Mouse (Mus musculus) liver, embryonic 15.5 days (tissue): ENCODE results near the gene Esf1. TPM values are rescaled to one million over a fixed set of nuclear protein-coding genes. Genes with fewer than 3 reads are reported as not detected.
"Not testable (repeated sequence)": the region's sequence is repeated elsewhere in the genome, so short reads cannot be mapped to it uniquely, and the experiment has no call there.

Experiments
- ATAC-seq: fragments of 200-750 bp; cut with Nextera tagmentation; 2 replicates; pipeline ENCODE4 v1.8.0; 2017; ENCODE audit warnings: moderate number of reproducible peaks, mild to moderate bottlenecking, moderate library complexity; ENCODE audit not compliant: insufficient read depth
- H3K27ac ChIP-seq: fragments of 300-500 bp; sonication (generic); replicated peaks from 2 replicates; pipeline ENCODE4 v1.5.1; 2015; ENCODE audit warnings: mild to moderate bottlenecking, inconsistent platforms
- H3K27me3 ChIP-seq: fragments of 300-500 bp; sonication (generic); 2 replicates; pipeline ENCODE4 v1.6.1; 2015; ENCODE audit warnings: mild to moderate bottlenecking, inconsistent platforms
- H3K36me3 ChIP-seq: fragments of 300-500 bp; sonication (generic); replicated peaks from 2 replicates; pipeline ENCODE4 v1.6.1; 2015; ENCODE audit warnings: moderate library complexity, mild to moderate bottlenecking, inconsistent platforms
- H3K4me1 ChIP-seq: fragments of 300-500 bp; sonication (generic); replicated peaks from 2 replicates; pipeline ENCODE4 v1.6.1; 2015; ENCODE audit warnings: inconsistent platforms
- H3K4me2 ChIP-seq: fragments of 300-500 bp; sonication (generic); 2 replicates; pipeline ENCODE4 v1.6.1; 2015; ENCODE audit warnings: moderate library complexity, mild to moderate bottlenecking, inconsistent platforms
- H3K4me3 ChIP-seq: fragments of 300-500 bp; sonication (generic); replicated peaks from 2 replicates; pipeline ENCODE4 v1.5.1; 2015; ENCODE audit warnings: mild to moderate bottlenecking, inconsistent platforms
- H3K9ac ChIP-seq: fragments of 300-500 bp; sonication (generic); 2 replicates; pipeline ENCODE4 v1.6.1; 2015; ENCODE audit warnings: moderate library complexity, mild to moderate bottlenecking, inconsistent platforms
- H3K9me3 ChIP-seq: fragments of 300-500 bp; sonication (generic); replicated peaks from 2 replicates; pipeline ENCODE4 v1.6.1; 2016; ENCODE audit warnings: inconsistent platforms
- WGBS: fragments of 180-500 bp; shearing (Covaris S2); methylation state at CpG from one replicate; pipeline ENCODE4 v1.1.7; 2015; ENCODE audit warnings: mixed read lengths; ENCODE audit not compliant: insufficient replicate concordance; 5-methylcytosine and 5-hydroxymethylcytosine counted together
- polyA plus RNA-seq: library from polyadenylated mRNA; unstranded; fragments of >200 nt; fragmentation: Nextera tagmentation; extraction: Ambion mirVana; gene quantifications from 2 replicates; pipeline ENCODE4 v1.2.1, GENCODE M21; 2015

Esf1 gene
- polyA plus RNA-seq, 1 experiment from 2014 or later = 9.2 TPM

DNA sequence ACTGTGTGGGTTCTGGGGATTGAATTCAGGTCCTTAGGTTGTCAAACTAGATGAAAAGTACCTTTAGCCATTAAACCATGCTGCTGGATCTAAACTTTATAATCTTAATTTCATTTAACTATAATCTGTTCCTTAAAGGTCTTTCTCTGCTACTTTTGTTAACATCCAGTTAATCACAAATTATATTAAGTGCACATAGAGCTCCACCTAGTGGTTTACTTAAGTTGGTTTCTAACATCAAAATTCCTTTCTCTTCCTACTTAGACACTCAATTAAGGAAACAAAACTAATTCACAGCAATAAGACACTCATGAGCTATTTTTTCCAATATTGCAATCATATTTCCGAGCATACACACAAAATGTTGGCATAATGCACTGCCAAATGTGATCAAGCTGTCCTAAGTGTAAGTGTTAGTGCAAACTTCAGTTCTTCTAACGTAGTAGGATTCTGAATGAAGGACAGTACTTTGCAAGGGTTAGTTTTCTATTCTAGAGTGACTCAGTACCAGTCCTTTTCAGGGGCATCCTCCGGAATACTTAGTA is 11.1 kb downstream of the Esf1 start:
- no peak overlapping the region for H3K9ac ChIP-seq
- H3K4me1 ChIP-seq = peaks cover 13% of the 10 kb centered on the region
- no peak overlapping the region for H3K4me3 ChIP-seq
- no peaks in the 10 kb centered on the region for H3K27me3 ChIP-seq
- 66% methylated on average over 3 of the region's 3 CpGs for WGBS
- H3K9me3 ChIP-seq = no peaks in the 10 kb centered on the region
- peaks cover 52% of the 10 kb centered on the region for H3K36me3 ChIP-seq
- no peak overlapping the region for H3K27ac ChIP-seq
- ATAC-seq = no peak
- no peak overlapping the region for H3K4me2 ChIP-seq

DNA sequence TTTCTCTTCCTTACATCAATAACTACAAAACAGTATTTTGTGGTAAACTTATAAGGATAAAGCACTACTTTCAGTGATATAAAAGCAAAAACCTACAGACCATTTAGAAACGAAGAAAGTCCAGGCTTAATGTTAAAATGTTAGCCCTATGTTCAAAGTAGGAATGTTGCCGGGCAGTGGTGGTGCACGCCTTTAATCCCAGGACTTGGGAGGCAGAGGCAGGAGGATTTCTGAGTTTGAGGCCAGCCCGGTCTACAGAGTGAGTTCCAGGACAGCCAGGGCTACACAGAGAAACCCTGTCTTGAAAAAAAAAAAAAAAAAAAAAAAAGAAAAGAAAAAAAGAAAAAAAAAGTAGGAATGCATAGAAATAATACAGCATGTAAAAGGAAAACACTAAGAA is 18.6 kb downstream of the Esf1 start, which contains the start of gene Gm17374:
TSS of gene Gm17374 (plus strand) at position 301 of the 400 bp plus-strand sequence.
- H3K27me3 ChIP-seq, ATAC-seq, H3K9me3 ChIP-seq, H3K4me3 ChIP-seq, H3K4me2 ChIP-seq, H3K4me1 ChIP-seq, H3K27ac ChIP-seq, H3K9ac ChIP-seq: not testable (repeated sequence)
- peaks cover 36% of the 10 kb centered on the region for H3K36me3 ChIP-seq
- WGBS = 74% methylated on average over 4 of the region's 4 CpGs

- no peak for ATAC-seq
- H3K36me3 ChIP-seq = peaks cover 72% of the 10 kb centered on the region
- H3K9ac ChIP-seq = no peak overlapping the region
- H3K4me3 ChIP-seq = no peak overlapping the region
- no peaks in the 10 kb centered on the region for H3K4me1 ChIP-seq
- H3K27ac ChIP-seq = no peak overlapping the region
- no peak overlapping the region for H3K4me2 ChIP-seq
- H3K27me3 ChIP-seq = no peaks in the 10 kb centered on the region
- H3K9me3 ChIP-seq = no peaks in the 10 kb centered on the region
- 73% methylated on average over 2 of the region's 2 CpGs for WGBS
Observed at GRCm38 (mm10) chr2:140125516-140125915, 44.8 kb downstream of the Esf1 start.

DNA sequence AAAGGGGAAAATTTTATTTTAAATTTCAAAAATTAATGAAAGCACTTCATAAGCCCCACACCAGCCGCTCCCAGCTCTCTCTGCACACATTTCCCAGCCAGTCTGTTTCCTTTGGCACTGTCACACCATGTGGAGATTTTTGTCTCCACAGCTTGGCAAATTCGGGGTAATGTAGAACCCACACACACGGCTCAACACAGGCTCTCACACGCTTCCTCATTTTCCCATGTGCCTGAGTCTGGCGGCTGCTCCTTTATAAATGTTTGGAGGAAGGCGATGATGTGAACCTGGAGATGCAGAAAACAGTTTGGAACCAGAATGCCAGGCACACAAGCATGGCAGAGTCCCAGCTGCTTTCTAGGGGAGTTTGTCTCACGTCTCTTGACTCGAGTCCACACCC is 56.5 kb downstream of the Esf1 start:
- Histone ChIP-seq H3K4me1 (no peaks in the 10 kb centered on the region), H3K9me3 (no peaks in the 10 kb centered on the region), H3K9ac (no peak overlapping the region), H3K4me3 (no peak overlapping the region), H3K27ac (no peak overlapping the region), H3K4me2 (no peak overlapping the region), H3K36me3 (no peaks in the 10 kb centered on the region), H3K27me3 (no peaks in the 10 kb centered on the region)
- no peak for ATAC-seq
- 60% methylated on average over 8 of the region's 8 CpGs for WGBS

DNA sequence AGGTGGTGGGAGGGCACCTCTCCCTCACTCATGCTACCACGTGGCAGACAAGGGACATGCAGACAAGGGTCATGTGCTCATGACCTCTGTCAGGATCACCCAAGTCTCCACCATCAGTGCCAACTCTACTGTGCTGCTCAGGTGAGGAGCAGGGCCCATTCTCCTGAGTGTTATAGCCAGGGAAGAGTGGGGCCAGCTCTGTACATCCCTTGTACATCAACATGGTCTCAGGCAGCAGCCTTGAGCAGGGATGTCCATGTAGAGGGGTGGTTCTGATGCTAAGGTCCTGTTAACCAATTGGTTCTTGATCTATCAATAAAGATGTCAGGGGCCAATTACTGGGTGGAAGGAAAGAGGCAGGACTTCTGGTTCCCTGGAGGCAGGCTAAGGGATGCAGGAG is 61.4 kb downstream of the Esf1 start:
- H3K27me3 ChIP-seq = peaks cover 1% of the 10 kb centered on the region; the same call in 1 of the 2 replicates
- H3K9ac ChIP-seq = no peak overlapping the region
- H3K4me2 ChIP-seq = no peak overlapping the region
- 0 out of 2 replicates have a peak, but pooled peaks have one; percentile 19 for ATAC-seq
- H3K27ac ChIP-seq = no peak overlapping the region
- 33% methylated on average over 1 of the region's 1 CpGs for WGBS
- H3K36me3 ChIP-seq = no peaks in the 10 kb centered on the region
- no peak overlapping the region for H3K4me3 ChIP-seq
- no peaks in the 10 kb centered on the region for H3K9me3 ChIP-seq
- no peaks in the 10 kb centered on the region for H3K4me1 ChIP-seq

DNA sequence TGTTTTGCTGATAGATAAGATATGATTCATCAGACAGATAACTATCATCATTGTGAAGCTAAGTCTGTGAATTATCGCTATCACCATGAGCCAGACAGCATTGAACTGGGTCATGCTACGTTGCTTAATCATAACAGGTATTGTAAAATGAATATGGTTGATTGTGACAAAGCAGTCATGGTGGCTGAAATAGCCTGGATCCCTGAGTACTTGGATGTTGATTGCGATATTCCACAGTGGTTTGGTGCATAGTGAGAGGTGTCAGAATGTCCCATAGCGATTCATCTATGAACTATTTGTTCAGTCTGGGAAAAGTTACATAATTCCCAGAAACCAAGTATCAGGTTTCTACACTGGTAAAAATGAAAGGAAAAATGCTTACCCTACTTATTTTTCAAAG is 62.7 kb downstream of the Esf1 start:
- Histone ChIP-seq H3K9me3 (no peaks in the 10 kb centered on the region), H3K4me3 (no peak overlapping the region), H3K27ac (no peak overlapping the region), H3K36me3 (no peaks in the 10 kb centered on the region), H3K4me1 (no peaks in the 10 kb centered on the region), H3K27me3 (peaks cover 4% of the 10 kb centered on the region; the same call in 1 of the 2 replicates), H3K9ac (no peak overlapping the region), H3K4me2 (no peak overlapping the region)
- WGBS = 65% methylated on average over 4 of the region's 4 CpGs
- no peak for ATAC-seq

GRCm38 (mm10) chr2:140104951-140105350 is 65.4 kb downstream of the Esf1 start:
- peaks cover 3% of the 10 kb centered on the region; the same call in 1 of the 2 replicates for H3K4me1 ChIP-seq
- no peak overlapping the region for H3K27ac ChIP-seq
- ATAC-seq = no peak
- no peak overlapping the region for H3K4me3 ChIP-seq
- H3K9me3 ChIP-seq = no peaks in the 10 kb centered on the region
- H3K4me2 ChIP-seq = no peak overlapping the region
- 48% methylated on average over 3 of the region's 3 CpGs for WGBS
- H3K9ac ChIP-seq = no peak overlapping the region
- peaks cover 4% of the 10 kb centered on the region; the same call in 1 of the 2 replicates for H3K27me3 ChIP-seq
- H3K36me3 ChIP-seq = no peaks in the 10 kb centered on the region

- ATAC-seq = no peak
- Histone ChIP-seq H3K4me1 (peaks cover 30% of the 10 kb centered on the region), H3K36me3 (no peaks in the 10 kb centered on the region), H3K9ac (no peak overlapping the region), H3K27me3 (peaks cover 4% of the 10 kb centered on the region; the same call in 1 of the 2 replicates), H3K4me2 (no peak overlapping the region), H3K27ac (no peak overlapping the region), H3K9me3 (no peaks in the 10 kb centered on the region), H3K4me3 (no peak overlapping the region)
- WGBS = 69% methylated on average over 3 of the region's 3 CpGs
Observed at GRCm38 (mm10) chr2:140100551-140101474, 69.6 kb downstream of the Esf1 start.

GRCm38 (mm10) chr2:140099971-140100370 is 70.4 kb downstream of the Esf1 start:
- H3K4me1 ChIP-seq = peaks cover 32% of the 10 kb centered on the region
- H3K4me3 ChIP-seq = no peak overlapping the region
- no peak overlapping the region for H3K27ac ChIP-seq
- no peaks in the 10 kb centered on the region for H3K9me3 ChIP-seq
- no peak overlapping the region for H3K4me2 ChIP-seq
- WGBS = 75% methylated on average over 3 of the region's 3 CpGs
- no peak overlapping the region for H3K9ac ChIP-seq
- no peak for ATAC-seq
- H3K27me3 ChIP-seq = peaks cover 4% of the 10 kb centered on the region; the same call in 1 of the 2 replicates
- no peaks in the 10 kb centered on the region for H3K36me3 ChIP-seq

DNA sequence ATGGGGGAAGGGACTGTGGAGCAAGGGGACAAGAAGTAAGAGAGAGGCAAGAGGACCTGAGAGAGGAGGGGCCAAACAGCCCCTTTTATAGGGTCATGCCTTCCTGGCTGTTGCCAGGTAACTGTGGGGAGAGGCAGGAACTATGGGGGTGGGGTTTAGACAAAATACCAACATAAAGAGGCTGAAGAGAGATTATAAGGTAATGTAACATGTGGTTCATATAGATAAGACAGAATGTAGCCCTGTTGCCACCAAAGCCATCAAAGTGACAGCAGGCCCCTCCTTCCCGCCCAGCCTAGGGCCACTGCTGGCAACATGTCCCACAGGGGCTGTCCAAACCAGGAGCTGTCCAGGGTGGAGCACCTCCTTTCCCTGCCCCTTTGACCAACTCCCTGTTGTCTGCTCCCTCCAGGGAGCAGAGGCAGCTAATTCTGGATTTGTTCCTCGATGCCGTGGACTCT is 73.2 kb downstream of the Esf1 start:
- Histone ChIP-seq H3K4me1 (peaks cover 32% of the 10 kb centered on the region), H3K27ac (peak overlapping the region; percentile 90), H3K9ac (peak overlapping the region; percentile 30; the same call in 1 of the 2 replicates), H3K4me3 (peak overlapping the region; percentile 17), H3K4me2 (peak overlapping the region; percentile 53), H3K36me3 (no peaks in the 10 kb centered on the region), H3K27me3 (no peaks in the 10 kb centered on the region), H3K9me3 (no peaks in the 10 kb centered on the region)
- ATAC-seq = peak; percentile 99
- 49% methylated on average over 3 of the region's 3 CpGs for WGBS

- Histone ChIP-seq H3K4me2 (no peak overlapping the region), H3K27me3 (no peaks in the 10 kb centered on the region), H3K9me3 (no peaks in the 10 kb centered on the region), H3K27ac (0 out of 2 replicates have a peak overlapping the region, but pooled peaks have one; percentile 10), H3K9ac (no peak overlapping the region), H3K4me1 (peaks cover 32% of the 10 kb centered on the region), H3K36me3 (no peaks in the 10 kb centered on the region), H3K4me3 (no peak overlapping the region)
- no peak for ATAC-seq
- WGBS = 69% methylated on average over 5 of the region's 5 CpGs
Observed at GRCm38 (mm10) chr2:140096034-140096433, 74.3 kb downstream of the Esf1 start.
